Mouse (Mus musculus): ENCODE measurements at regions not wholly inside any gene's neighbourhood (a gene's known extent, or its start where the extent isn't known, plus 50 kb on each side); places are given as distances from the start of the nearest gene placed in this dataset.

DNA sequence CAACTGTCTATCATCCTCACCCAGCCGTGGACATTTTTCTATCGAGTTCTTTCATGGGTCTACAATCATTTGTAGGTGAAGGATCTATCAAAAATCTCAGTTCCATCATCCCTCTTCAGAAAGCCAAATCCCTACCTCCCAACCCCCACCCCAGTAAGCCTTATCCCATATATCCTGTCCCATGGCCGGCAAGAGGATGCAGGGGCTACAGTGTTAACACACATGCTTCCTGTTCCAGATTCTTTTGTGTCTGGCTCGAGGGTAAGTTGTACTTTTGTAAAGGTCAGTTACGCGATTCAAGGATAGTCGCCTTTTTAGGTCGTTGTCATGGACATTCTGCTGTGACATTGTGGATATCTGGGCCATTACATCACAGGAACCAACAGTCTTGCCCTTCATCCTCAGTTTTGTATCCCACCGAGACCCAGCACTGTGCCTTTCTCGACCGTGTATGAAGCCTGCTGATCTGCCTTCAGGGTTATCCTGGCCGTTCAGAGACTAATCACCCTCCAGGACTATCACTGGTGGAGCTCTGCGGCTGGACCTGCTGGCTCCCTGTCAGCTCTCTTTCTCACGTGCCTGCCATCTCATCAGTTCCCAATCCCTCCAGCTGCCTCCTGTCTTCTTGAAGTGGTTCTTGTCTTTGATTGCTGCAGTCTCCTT, 193.8 kb downstream of the Trim29 start:
- TF ChIP-seq CTCF (conservative IDR thresholded peaks at IDR 0.05) = no peak
- Histone ChIP-seq H3K27ac (no peak overlapping the region), H3K4me3 (no peak overlapping the region)
- no peak for DNase-seq (ENCODE audit: low spot score in 2 of 2)

DNA sequence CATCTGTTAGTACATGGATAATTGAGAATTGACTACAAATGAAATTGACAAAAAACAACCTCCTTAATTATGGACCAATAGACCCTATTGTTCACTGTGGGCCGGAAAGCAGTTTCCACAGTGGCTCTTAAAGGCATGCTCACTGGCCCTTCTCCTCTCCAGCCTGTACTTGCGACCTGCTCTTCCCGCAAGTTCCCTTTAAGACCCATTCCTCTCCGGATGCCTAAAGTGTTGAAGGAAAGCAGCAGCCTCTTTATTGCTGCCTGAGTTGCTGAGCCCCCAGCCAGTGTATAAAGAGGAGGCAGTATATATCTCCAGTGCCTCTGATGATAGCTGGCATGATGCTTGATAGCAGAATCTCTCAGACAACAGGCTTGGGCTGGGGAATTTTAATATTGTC, 195.2 kb downstream of the Trim29 start:
- Histone ChIP-seq H3K4me3 (no peak overlapping the region), H3K27ac (no peak overlapping the region)
- DNase-seq (ENCODE audit: low spot score in 2 of 2) = no peak
- no peak for TF ChIP-seq CTCF (conservative IDR thresholded peaks at IDR 0.05)

DNA sequence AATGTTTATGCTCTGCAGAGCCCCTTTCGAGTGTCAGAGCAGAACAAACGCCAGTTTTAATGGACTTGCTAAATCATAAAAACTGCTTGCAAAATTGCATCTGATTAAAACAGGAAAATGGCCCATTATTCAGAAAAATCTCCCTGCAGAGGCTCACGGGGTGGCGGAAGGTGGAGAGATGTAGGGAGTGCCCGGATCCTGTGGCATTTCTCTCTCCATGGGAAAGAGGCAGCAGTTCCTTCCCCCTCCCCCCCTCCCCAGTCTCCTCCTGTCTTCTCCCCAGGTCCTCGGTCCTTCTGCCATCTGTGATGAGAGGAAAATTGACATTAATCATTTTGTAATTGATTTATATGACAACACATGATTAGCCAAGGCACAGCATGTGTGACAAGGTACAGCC, 195.6 kb downstream of the Trim29 start:
- no peak for DNase-seq (ENCODE audit: low spot score in 2 of 2)
- no peak for TF ChIP-seq CTCF (conservative IDR thresholded peaks at IDR 0.05)
- no peak overlapping the region for H3K4me3 ChIP-seq
- no peak overlapping the region for H3K27ac ChIP-seq

DNA sequence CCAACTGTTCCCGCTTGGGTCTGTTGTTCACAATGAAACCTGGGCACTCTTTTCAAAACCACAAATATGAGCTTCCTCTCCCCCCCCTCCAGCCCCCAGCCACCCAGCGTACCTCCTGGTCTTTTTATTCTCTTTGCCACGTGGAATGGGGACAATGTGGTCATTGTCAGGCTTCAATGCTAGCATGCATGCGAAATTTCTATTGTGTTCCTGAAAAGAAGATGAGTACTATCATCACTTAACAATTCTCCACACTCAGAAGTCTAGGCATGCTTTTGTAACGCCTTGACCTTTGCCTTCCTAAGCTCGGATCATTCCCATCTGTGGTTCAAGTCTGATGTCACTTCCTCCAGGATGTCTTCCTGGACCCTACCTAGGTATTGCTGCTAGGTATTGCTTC, 202.2 kb downstream of the Trim29 start:
- no peak for DNase-seq (ENCODE audit: low spot score in 2 of 2)
- no peak for TF ChIP-seq CTCF (conservative IDR thresholded peaks at IDR 0.05)
- H3K4me3 ChIP-seq = no peak overlapping the region
- H3K27ac ChIP-seq = 0 out of 2 replicates have a peak overlapping the region, but pooled peaks have one; percentile 7

DNA sequence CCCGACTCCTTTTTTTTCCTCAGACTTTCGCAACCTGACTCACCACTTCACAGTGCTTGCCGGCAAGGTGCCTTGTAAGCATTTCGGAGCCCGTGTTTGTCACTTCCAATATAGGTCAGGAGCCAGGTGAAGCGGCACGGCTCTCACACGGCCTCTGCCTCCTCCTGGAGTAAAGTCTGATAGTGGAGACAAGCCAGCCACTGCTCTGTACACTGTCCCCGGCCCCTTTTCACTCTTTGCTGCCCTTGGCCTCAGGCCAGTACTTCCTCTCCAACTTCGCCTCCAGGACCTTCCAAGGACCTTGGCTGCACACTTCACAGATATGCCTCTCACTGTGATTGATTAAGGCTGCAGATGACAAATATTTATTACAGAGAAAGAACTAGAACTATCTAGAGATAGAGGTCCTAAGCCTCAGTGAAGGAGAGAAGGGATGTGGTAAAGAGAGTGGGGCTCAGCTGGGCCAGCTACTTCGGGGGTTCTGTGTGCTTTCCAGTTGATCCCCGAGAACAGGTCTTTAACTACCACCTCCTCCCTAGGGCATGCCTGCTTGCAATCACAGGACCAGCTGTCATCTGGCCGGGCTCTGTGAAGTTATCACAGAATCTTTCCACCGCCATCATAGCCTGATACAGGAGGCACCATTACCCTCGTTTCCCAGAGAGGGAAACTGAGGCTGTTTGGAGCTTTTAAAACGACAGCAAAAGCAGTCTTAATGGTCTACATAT, 204.2 kb downstream of the Trim29 start:
- no peak overlapping the region for H3K4me3 ChIP-seq
- H3K27ac ChIP-seq = no peak overlapping the region
- DNase-seq (ENCODE audit: low spot score in 2 of 2) = no peak
- no peak for TF ChIP-seq CTCF (conservative IDR thresholded peaks at IDR 0.05)

DNA sequence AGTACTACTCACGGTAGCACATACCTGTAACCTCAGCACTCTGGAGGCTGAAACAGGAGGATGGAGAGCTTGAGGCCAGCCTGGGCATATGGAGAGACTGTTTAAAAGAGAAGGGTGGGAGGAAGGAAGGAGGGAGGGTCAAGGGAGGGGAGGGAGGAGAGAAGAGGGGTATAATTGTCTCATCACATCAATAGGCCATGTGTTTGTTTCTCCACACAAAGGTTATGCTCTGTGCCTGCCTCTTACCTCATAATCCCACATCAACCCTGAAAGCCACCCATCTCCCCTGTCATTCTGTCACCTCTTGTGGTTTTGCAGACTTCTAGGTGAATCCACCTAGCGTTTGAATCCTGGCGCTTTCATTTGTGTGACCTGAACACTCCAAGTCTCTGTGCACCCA, 210.3 kb downstream of the Trim29 start:
- Histone ChIP-seq H3K27ac (peak overlapping the region; percentile 80), H3K4me3 (no peak overlapping the region)
- TF ChIP-seq CTCF (conservative IDR thresholded peaks at IDR 0.05) = no peak
- DNase-seq (ENCODE audit: low spot score in 2 of 2) = no peak

DNA sequence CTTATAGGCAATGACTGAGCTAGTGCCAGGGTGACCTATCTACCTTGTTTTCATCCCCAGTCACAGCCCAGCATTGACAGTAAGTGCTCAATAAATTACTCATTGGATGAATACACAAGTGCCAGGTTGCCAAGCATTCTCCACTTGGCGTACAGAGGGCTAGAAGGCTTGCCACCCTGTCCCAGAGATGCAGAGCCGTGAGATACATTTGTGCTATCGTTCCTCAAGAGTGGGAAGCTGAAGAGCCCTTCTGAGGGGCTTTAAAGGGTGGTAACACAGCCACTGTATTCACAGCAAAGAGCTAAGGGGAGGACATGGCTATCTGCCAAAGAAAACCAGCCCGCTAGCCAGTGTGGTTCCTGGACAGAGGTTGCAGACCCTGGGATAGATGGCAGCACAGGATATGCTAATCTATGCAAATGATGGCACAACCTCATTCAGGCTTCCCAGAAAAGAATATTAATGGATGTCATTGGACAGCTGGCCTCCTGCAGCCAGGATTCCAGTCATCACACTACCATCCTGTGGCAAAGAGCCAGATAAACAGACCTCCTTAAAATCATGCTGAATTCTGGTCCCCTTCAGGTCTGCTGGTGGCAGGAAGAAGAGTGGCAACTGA, 214.4 kb downstream of the Trim29 start:
- DNase-seq (ENCODE audit: low spot score in 2 of 2) = no peak
- Histone ChIP-seq H3K4me3 (no peak overlapping the region), H3K27ac (no peak overlapping the region)
- no peak for TF ChIP-seq CTCF (conservative IDR thresholded peaks at IDR 0.05)

DNA sequence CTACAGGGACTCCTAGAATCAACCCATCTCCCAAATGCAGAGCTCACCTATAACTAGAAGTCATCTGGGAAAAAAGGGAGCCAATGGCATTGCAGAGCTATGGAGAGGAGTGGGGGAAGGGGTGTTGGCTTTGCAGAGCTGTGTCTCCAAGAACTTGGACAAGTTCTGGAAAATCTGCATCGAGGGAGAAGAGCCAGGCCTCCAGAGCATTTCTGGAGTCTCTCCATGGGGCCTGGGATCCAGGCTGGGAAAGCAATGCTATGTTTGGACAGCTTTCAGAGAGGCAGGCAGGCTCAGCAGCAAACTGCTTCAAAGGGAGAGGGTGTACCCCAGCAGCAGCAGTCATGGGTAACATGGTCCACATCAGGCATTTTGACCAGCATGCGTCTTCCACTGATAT, 211.6 kb upstream of the Nectin1 start:
- no peak for DNase-seq (ENCODE audit: low spot score in 2 of 2)
- no peak for TF ChIP-seq CTCF (conservative IDR thresholded peaks at IDR 0.05)
- H3K4me3 ChIP-seq = no peak overlapping the region
- no peak overlapping the region; the same call in 1 of the 2 replicates for H3K27ac ChIP-seq

DNA sequence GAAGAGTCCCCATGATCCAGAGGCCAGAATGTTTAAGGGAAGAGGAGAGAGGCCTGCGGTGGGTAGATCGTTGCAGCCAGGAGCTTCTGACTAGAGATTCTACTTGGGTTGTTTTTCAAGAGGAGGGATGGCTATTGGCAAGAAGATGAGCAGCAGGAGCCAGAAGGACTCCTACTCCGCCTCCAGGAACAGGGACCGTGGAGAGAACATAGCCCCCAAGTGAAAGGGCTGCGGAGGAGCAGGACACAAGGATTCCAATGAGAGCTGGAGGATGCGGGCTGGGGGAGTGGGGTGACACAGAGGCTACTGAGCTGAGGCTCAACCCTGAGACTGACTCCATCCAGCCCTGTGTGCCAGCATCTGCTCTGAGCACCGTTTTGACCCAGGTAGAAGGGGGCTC, 207.8 kb upstream of the Nectin1 start:
- no peak overlapping the region for H3K4me3 ChIP-seq
- H3K27ac ChIP-seq = peak overlapping the region; percentile 83
- TF ChIP-seq CTCF (conservative IDR thresholded peaks at IDR 0.05) = no peak
- no peak for DNase-seq (ENCODE audit: low spot score in 2 of 2)

DNA sequence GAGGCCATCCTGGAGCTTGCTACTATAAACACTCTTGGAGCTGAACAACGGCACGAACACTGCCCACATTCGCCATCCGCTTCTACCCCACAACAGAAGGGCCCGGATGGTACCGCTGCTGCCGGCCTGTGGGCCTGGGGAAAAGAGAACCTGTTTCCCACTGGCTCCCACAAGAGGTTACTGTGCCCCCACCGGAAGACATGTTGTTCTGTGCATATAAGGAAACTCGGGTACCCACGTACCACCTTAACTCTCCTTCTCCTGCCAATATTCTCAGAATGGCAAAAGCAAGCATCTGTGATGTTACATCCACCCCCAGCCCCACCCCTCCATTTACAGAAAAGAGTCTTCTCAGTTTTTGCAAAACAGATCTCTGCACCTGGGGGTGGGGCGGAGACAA, 206.7 kb upstream of the Nectin1 start:
- no peak for TF ChIP-seq CTCF (conservative IDR thresholded peaks at IDR 0.05)
- peak; percentile 66 to 81 for DNase-seq (ENCODE audit: low spot score in 2 of 2)
- Histone ChIP-seq H3K4me3 (no peak overlapping the region), H3K27ac (peak overlapping the region; percentile 83)

DNA sequence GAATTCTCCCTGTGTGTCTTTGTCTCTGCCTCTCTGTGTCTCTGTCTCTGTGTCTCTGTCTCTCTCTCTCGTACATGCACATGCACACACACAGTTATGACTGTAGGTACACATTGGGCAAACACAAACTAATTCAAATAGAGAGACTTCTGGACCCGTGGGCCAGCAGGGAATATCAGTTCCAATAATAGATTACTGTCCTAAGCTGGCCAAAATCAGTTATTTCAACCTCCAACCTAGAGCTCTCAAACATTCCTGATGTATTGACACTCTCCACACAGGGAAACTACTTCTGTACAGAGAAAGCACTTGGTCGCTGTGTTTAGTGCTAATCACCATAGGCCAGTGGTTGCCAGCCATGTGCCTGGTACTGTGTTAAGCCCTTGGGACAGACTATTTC, 203.7 kb upstream of the Nectin1 start:
- H3K27ac ChIP-seq = no peak overlapping the region
- TF ChIP-seq CTCF (conservative IDR thresholded peaks at IDR 0.05) = no peak
- DNase-seq (ENCODE audit: low spot score in 2 of 2) = no peak

DNA sequence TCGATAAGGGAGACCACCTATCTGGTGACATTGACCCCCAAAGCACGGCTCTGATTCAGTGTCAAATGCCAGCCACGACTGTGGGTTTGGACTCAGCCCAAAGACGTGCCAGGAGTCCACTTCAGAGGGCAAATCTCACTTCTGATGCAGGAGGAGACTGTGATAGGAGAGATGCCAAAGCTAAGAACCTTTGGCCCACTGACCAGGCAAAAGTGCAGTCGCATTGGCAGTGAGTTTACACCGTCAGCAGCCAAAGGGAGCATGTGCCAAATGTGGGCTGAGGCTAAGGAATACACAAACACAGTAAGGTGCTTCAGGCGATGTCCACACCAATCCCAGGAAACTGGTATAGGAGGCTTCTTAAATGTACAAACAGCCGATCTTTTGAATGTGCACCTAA, 202.6 kb upstream of the Nectin1 start:
- Histone ChIP-seq H3K27ac (no peak overlapping the region), H3K4me3 (no peak overlapping the region)
- no peak for DNase-seq (ENCODE audit: low spot score in 2 of 2)
- TF ChIP-seq CTCF (conservative IDR thresholded peaks at IDR 0.05) = no peak

More for the DNA sequence above, 203.7 kb upstream of the Nectin1 start:
- no peak overlapping the region for H3K4me3 ChIP-seq

DNA sequence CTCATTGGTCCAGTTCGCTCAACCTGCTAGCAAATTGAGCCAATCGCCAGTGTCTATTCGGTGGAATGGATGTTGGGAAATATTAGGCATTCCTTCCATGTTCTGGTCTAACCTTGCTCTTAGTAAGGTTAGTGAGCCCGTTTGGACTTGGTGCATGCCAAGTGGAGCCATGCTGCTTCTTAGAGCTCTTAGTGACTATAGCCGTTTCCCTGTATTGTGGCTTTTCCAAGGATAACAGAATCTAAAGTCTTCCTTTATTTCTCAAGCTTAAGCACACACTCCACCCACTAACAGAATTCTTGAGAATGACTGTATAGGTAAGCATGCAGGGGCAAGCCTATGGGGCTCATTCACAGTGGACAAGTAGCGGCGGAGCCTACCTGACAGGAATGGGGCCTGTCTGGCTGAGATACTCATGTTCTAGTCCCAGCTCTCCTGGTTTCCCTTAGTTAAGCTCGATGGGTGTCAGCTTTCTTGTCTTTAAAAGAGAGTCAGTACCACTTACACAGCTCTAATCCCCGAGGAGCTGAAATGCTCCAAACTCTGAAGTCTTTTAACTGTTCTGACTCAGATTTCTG, 201.6 kb upstream of the Nectin1 start:
- H3K27ac ChIP-seq = no peak overlapping the region
- no peak overlapping the region for H3K4me3 ChIP-seq
- DNase-seq (ENCODE audit: low spot score in 2 of 2) = no peak
- TF ChIP-seq CTCF (conservative IDR thresholded peaks at IDR 0.05) = no peak
